Mouse (Mus musculus): ENCODE data around the gene Polq.

- TF ChIP-seq MXI1 (IDR thresholded peaks at IDR 0.05; ENCODE audit: low read depth, low read length) = peak; percentile 71
- no peak for TF ChIP-seq CTCF (IDR thresholded peaks at IDR 0.05 in 2 of 3, conservative IDR thresholded peaks at IDR 0.05 in 1 of 3; ENCODE audit: control insufficient read depth in 1 of 3, insufficient read depth in 1 of 3, low read depth in 2 of 3, low read length in 3 of 3, poor library complexity in 1 of 3, severe bottlenecking in 1 of 3)
- no peak for TF ChIP-seq MYB (IDR thresholded peaks at IDR 0.05; ENCODE audit: low read depth, low read length)
- no peak for TF ChIP-seq POLR2AphosphoS5 (IDR thresholded peaks at IDR 0.05; ENCODE audit: borderline replicate concordance, low read depth, low read length)
- TF ChIP-seq ZKSCAN1 (IDR thresholded peaks at IDR 0.05; ENCODE audit: low read depth, low read length) = no peak
- TF ChIP-seq MAZ (IDR thresholded peaks at IDR 0.05; ENCODE audit: low read depth, low read length) = no peak
- no peak for TF ChIP-seq NRF1 (IDR thresholded peaks at IDR 0.05; ENCODE audit: insufficient read depth, low read depth, low read length, poor library complexity, severe bottlenecking)
These were observed 25.9 kb upstream of the Polq start for GRCm38 (mm10) chr16:36985636-36986042.
